Mouse (Mus musculus) G1E (cell line): ENCODE measurements at regions not wholly inside any gene's neighbourhood (a gene's known extent, or its start where the extent isn't known, plus 50 kb on each side); places are given as distances from the start of the nearest gene placed in this dataset.

Experiments used
- ATAC-seq: 2 replicates; pipeline ENCODE4 v1.8.0; 2016; ENCODE audit warnings: mild to moderate bottlenecking; ENCODE audit not compliant: insufficient number of reproducible peaks, poor library complexity, low FRiP score, severe bottlenecking; ENCODE audit errors: extremely low read depth
- DNase-seq: peaks from one replicate; pipeline ENCODE4 v3.0.0; 2012; ENCODE audit warnings: low spot score
- H3K27me3 ChIP-seq: 2 replicates; pipeline ENCODE4 v1.6.1; 2012; ENCODE audit warnings: mild to moderate bottlenecking, low read length, inconsistent platforms; ENCODE audit not compliant: insufficient read depth
- H3K36me3 ChIP-seq: replicated peaks from 2 replicates; pipeline ENCODE3; 2012; ENCODE audit warnings: mild to moderate bottlenecking, inconsistent platforms
- H3K4me1 ChIP-seq: 2 replicates; pipeline ENCODE4 v1.6.1; 2012; ENCODE audit warnings: low read depth, low read length, inconsistent platforms, mixed read lengths; ENCODE audit not compliant: insufficient read depth
- H3K4me3 ChIP-seq: 2 replicates; pipeline ENCODE4 v1.5.1; 2012; ENCODE audit warnings: low read depth, mild to moderate bottlenecking, inconsistent platforms, low read length, moderate library complexity, mixed read lengths
- H3K9me3 ChIP-seq: replicated peaks from 2 replicates; pipeline ENCODE4 v1.6.1; 2012; ENCODE audit warnings: inconsistent platforms
- CTCF ChIP-seq: IDR thresholded peaks from 2 replicates; pipeline ENCODE4 v1.5.1; 2012; ENCODE audit warnings: low read depth, low read length, inconsistent platforms, mixed read lengths
- GATA1 ChIP-seq: IDR thresholded peaks from 2 replicates; pipeline ENCODE4 v1.6.1; 2012; ENCODE audit warnings: borderline replicate concordance, low read length, inconsistent platforms, mixed read lengths
- GATA2 ChIP-seq: IDR thresholded peaks from 2 replicates; pipeline ENCODE4 v1.6.1; 2012; ENCODE audit warnings: low read depth, low read length, inconsistent platforms, borderline replicate concordance
- POLR2AphosphoS5 ChIP-seq: IDR thresholded peaks from 2 replicates; pipeline ENCODE4 v1.6.1; 2012; ENCODE audit warnings: low read depth, low read length, inconsistent platforms; ENCODE audit not compliant: insufficient replicate concordance
- TAL1 ChIP-seq: conservative IDR thresholded peaks from 2 replicates; pipeline ENCODE4 v1.6.1; 2012; ENCODE audit warnings: low read depth, low read length, inconsistent platforms, mixed read lengths

GRCm38 (mm10) chr6:143614431-143614987, 447.5 kb downstream of the Etnk1 start:
- no peak for DNase-seq
- Histone ChIP-seq H3K36me3 (no peaks in the 10 kb centered on the region), H3K27me3 (no peaks in the 10 kb centered on the region), H3K4me1 (no peaks in the 10 kb centered on the region), H3K9me3 (peaks cover 83% of the 10 kb centered on the region), H3K4me3 (no peak overlapping the region)
- no peak for ATAC-seq
- no peak for TF ChIP-seq POLR2AphosphoS5
- TF ChIP-seq CTCF = no peak
- TF ChIP-seq TAL1 = no peak
- TF ChIP-seq GATA2 = no peak
- TF ChIP-seq GATA1 = no peak

- Histone ChIP-seq H3K36me3 (no peaks in the 10 kb centered on the region), H3K4me1 (no peaks in the 10 kb centered on the region), H3K4me3 (no peak overlapping the region), H3K27me3 (no peaks in the 10 kb centered on the region), H3K9me3 (peaks cover 77% of the 10 kb centered on the region)
- ATAC-seq = no peak
- no peak for TF ChIP-seq POLR2AphosphoS5
- TF ChIP-seq GATA1 = no peak
- no peak for TF ChIP-seq CTCF
- TF ChIP-seq GATA2 = no peak
- TF ChIP-seq TAL1 = no peak
- no peak for DNase-seq
These were observed 448.3 kb downstream of the Etnk1 start for GRCm38 (mm10) chr6:143615361-143615760.

- DNase-seq = no peak
- TF ChIP-seq POLR2AphosphoS5 (no peak), CTCF (no peak), GATA1 (no peak), TAL1 (no peak), GATA2 (no peak)
- Histone ChIP-seq H3K27me3 (no peaks in the 10 kb centered on the region), H3K36me3 (no peaks in the 10 kb centered on the region), H3K4me1 (no peaks in the 10 kb centered on the region), H3K9me3 (peaks cover 76% of the 10 kb centered on the region), H3K4me3 (no peak overlapping the region)
- ATAC-seq = no peak
These were observed 449.4 kb downstream of the Etnk1 start for GRCm38 (mm10) chr6:143616386-143616785.

- no peaks in the 10 kb centered on the region for H3K27me3 ChIP-seq
- H3K4me1 ChIP-seq = no peaks in the 10 kb centered on the region
- TF ChIP-seq GATA1 (no peak), POLR2AphosphoS5 (no peak), TAL1 (no peak), CTCF (no peak), GATA2 (no peak)
- no peak overlapping the region for H3K4me3 ChIP-seq
- DNase-seq = no peak
- no peak for ATAC-seq
- no peaks in the 10 kb centered on the region for H3K36me3 ChIP-seq
- H3K9me3 ChIP-seq = peaks cover 68% of the 10 kb centered on the region
These were observed 451.5 kb downstream of the Etnk1 start for GRCm38 (mm10) chr6:143618558-143618957.

- Histone ChIP-seq H3K4me1 (no peaks in the 10 kb centered on the region), H3K27me3 (no peaks in the 10 kb centered on the region), H3K4me3 (no peak overlapping the region), H3K36me3 (no peaks in the 10 kb centered on the region), H3K9me3 (peaks cover 52% of the 10 kb centered on the region)
- DNase-seq = no peak
- TF ChIP-seq GATA1 = no peak
- no peak for TF ChIP-seq GATA2
- no peak for TF ChIP-seq CTCF
- TF ChIP-seq TAL1 = no peak
- TF ChIP-seq POLR2AphosphoS5 = no peak
- no peak for ATAC-seq
These were observed 453.6 kb downstream of the Etnk1 start for GRCm38 (mm10) chr6:143620583-143620982.

- no peak for TF ChIP-seq GATA1
- TF ChIP-seq CTCF = no peak
- no peaks in the 10 kb centered on the region for H3K27me3 ChIP-seq
- ATAC-seq (no peak), DNase-seq (no peak)
- peaks cover 46% of the 10 kb centered on the region for H3K9me3 ChIP-seq
- no peaks in the 10 kb centered on the region for H3K4me1 ChIP-seq
- no peak overlapping the region for H3K4me3 ChIP-seq
- no peaks in the 10 kb centered on the region for H3K36me3 ChIP-seq
These were observed 455.1 kb downstream of the Etnk1 start for GRCm38 (mm10) chr6:143622161-143622560.

- Histone ChIP-seq H3K4me3 (no peak overlapping the region), H3K4me1 (no peaks in the 10 kb centered on the region), H3K36me3 (no peaks in the 10 kb centered on the region), H3K9me3 (peaks cover 34% of the 10 kb centered on the region), H3K27me3 (no peaks in the 10 kb centered on the region)
- TF ChIP-seq TAL1 (no peak), CTCF (no peak)
- DNase-seq = no peak
- ATAC-seq = no peak
These were observed 457.9 kb downstream of the Etnk1 start for GRCm38 (mm10) chr6:143624901-143625300.
